Mouse (Mus musculus) forebrain, postnatal 0 days (tissue): ENCODE data around the gene Fbxo27. TPM values are rescaled to one million over a fixed set of nuclear protein-coding genes. Genes with fewer than 3 reads are reported as not detected.
A peak's percentile ranks its signal among the peaks of the same experiment; 100 is the strongest.

Source experiments
- ATAC-seq: fragments of 200-750 bp; cut with Nextera tagmentation; 2 replicates; pipeline ENCODE4 v1.8.0; 2017; ENCODE audit warnings: mild to moderate bottlenecking, moderate library complexity
- DNase-seq: peaks from one replicate; pipeline ENCODE4 v3.0.0-alpha.2; 2015
- H3K27ac ChIP-seq: fragments of 300-500 bp; sonication (generic); 2 replicates; pipeline ENCODE4 v1.5.1; 2014; ENCODE audit warnings: low read depth, mild to moderate bottlenecking, antibody characterized with exemption, low read length, moderate library complexity, mixed read lengths
- H3K27me3 ChIP-seq: fragments of 300-500 bp; sonication (generic); 2 replicates; pipeline ENCODE4 v1.6.1; 2014; ENCODE audit warnings: mild to moderate bottlenecking, low read length, mixed read lengths; ENCODE audit not compliant: insufficient read depth
- H3K36me3 ChIP-seq: fragments of 300-500 bp; sonication (generic); 2 replicates; pipeline ENCODE4 v1.6.1; 2014; ENCODE audit warnings: mild to moderate bottlenecking, moderate library complexity; ENCODE audit not compliant: insufficient read depth
- H3K4me1 ChIP-seq: fragments of 300-500 bp; sonication (generic); 2 replicates; pipeline ENCODE4 v1.6.1; 2014; ENCODE audit warnings: antibody characterized with exemption; ENCODE audit not compliant: insufficient read depth
- H3K4me2 ChIP-seq: fragments of 300-500 bp; sonication (generic); 2 replicates; pipeline ENCODE4 v1.6.1; 2014; ENCODE audit warnings: low read depth, mild to moderate bottlenecking, moderate library complexity
- H3K4me3 ChIP-seq: fragments of 300-500 bp; sonication (generic); 2 replicates; pipeline ENCODE4 v1.5.1; 2014; ENCODE audit warnings: low read depth, low read length, mixed read lengths
- H3K9ac ChIP-seq: fragments of 300-500 bp; sonication (generic); 2 replicates; pipeline ENCODE4 v1.6.1; 2014; ENCODE audit warnings: mild to moderate bottlenecking
- H3K9me3 ChIP-seq: fragments of 300-500 bp; sonication (generic); 2 replicates; pipeline ENCODE4 v1.6.1; 2016; ENCODE audit warnings: low read length
- CTCF ChIP-seq: sonication (generic); IDR thresholded peaks from 2 replicates; pipeline ENCODE4 v1.5.1; 2016; ENCODE audit warnings: antibody characterized with exemption, control low read depth, low read depth
- WGBS: fragments of 180-500 bp; shearing (Covaris S2); extraction: QIAGEN DNeasy Blood & Tissue Kit; methylation state at CpG from one replicate; pipeline ENCODE4 v1.1.7; 2014; 5-methylcytosine and 5-hydroxymethylcytosine counted together
- polyA plus RNA-seq: library from polyadenylated mRNA; unstranded; fragments of >200 nt; fragmentation: Nextera tagmentation; extraction: Ambion mirVana; gene quantifications from 2 replicates; pipeline ENCODE4 v1.2.1, GENCODE M21; 2015
- total RNA-seq: library from RNA; depleted of rRNA; stranded (reverse); fragments of >200 nt; gene quantifications from 2 replicates; pipeline ENCODE4 v1.2.3, GENCODE M21; 2014

Fbxo27 gene
- total and polyA plus RNA-seq, 2 experiments from 2014 or later = 7.4 to 10.0 TPM

- H3K9me3 ChIP-seq = no peaks in the 10 kb centered on the region
- H3K27ac ChIP-seq = no peak overlapping the region
- no peaks in the 10 kb centered on the region for H3K4me1 ChIP-seq
- TF ChIP-seq CTCF = no peak
- ATAC-seq = no peak
- no peak for DNase-seq
- no peak overlapping the region for H3K9ac ChIP-seq
- H3K4me3 ChIP-seq = no peak overlapping the region
- H3K4me2 ChIP-seq = no peak overlapping the region
- WGBS = 62% methylated on average over 4 of the region's 4 CpGs
- no peaks in the 10 kb centered on the region for H3K36me3 ChIP-seq
- no peaks in the 10 kb centered on the region for H3K27me3 ChIP-seq
Observed at GRCm38 (mm10) chr7:28719159-28719558, 26.5 kb downstream of the Fbxo27 start.

GRCm38 (mm10) chr7:28719650-28720049, 27.0 kb downstream of the Fbxo27 start:
- ATAC-seq = no peak
- H3K36me3 ChIP-seq = no peaks in the 10 kb centered on the region
- no peak for TF ChIP-seq CTCF
- WGBS = 96% methylated on average over 2 of the region's 2 CpGs
- H3K9me3 ChIP-seq = no peaks in the 10 kb centered on the region
- no peaks in the 10 kb centered on the region for H3K4me1 ChIP-seq
- H3K27me3 ChIP-seq = no peaks in the 10 kb centered on the region
- no peak overlapping the region for H3K27ac ChIP-seq
- H3K4me2 ChIP-seq = no peak overlapping the region
- DNase-seq = no peak
- no peak overlapping the region for H3K9ac ChIP-seq
- no peak overlapping the region for H3K4me3 ChIP-seq

GRCm38 (mm10) chr7:28720753-28721537, 28.3 kb downstream of the Fbxo27 start:
- H3K36me3 ChIP-seq = no peaks in the 10 kb centered on the region
- H3K4me3 ChIP-seq = no peak overlapping the region
- H3K9me3 ChIP-seq = no peaks in the 10 kb centered on the region
- no peak for TF ChIP-seq CTCF
- no peaks in the 10 kb centered on the region for H3K4me1 ChIP-seq
- DNase-seq = no peak
- no peak overlapping the region for H3K9ac ChIP-seq
- no peaks in the 10 kb centered on the region for H3K27me3 ChIP-seq
- H3K4me2 ChIP-seq = no peak overlapping the region
- 79% methylated on average over 3 of the region's 3 CpGs for WGBS
- no peak for ATAC-seq
- no peak overlapping the region for H3K27ac ChIP-seq

GRCm38 (mm10) chr7:28722079-28722478, 29.4 kb downstream of the Fbxo27 start:
- H3K4me2 ChIP-seq = no peak overlapping the region
- WGBS = 91% methylated on average over 7 of the region's 7 CpGs
- TF ChIP-seq CTCF = peak; percentile 24; the same call in 1 of the 2 replicates
- H3K27me3 ChIP-seq = no peaks in the 10 kb centered on the region
- no peak overlapping the region for H3K4me3 ChIP-seq
- ATAC-seq = no peak
- H3K4me1 ChIP-seq = no peaks in the 10 kb centered on the region
- no peak for DNase-seq
- H3K9ac ChIP-seq = no peak overlapping the region
- no peaks in the 10 kb centered on the region for H3K9me3 ChIP-seq
- no peak overlapping the region for H3K27ac ChIP-seq
- no peaks in the 10 kb centered on the region for H3K36me3 ChIP-seq

- Histone ChIP-seq H3K9me3 (no peaks in the 10 kb centered on the region), H3K36me3 (no peaks in the 10 kb centered on the region), H3K4me3 (no peak overlapping the region), H3K27ac (no peak overlapping the region), H3K27me3 (no peaks in the 10 kb centered on the region), H3K4me2 (no peak overlapping the region), H3K9ac (no peak overlapping the region), H3K4me1 (no peaks in the 10 kb centered on the region; the same call in 1 of the 2 replicates)
- no peak for ATAC-seq
- WGBS = 95% methylated on average over 2 of the region's 2 CpGs
- no peak for TF ChIP-seq CTCF
- no peak for DNase-seq
Observed at GRCm38 (mm10) chr7:28724613-28725012, 32.0 kb downstream of the Fbxo27 start.

GRCm38 (mm10) chr7:28726600-28726999, 34.0 kb downstream of the Fbxo27 start:
- Histone ChIP-seq H3K4me2 (peak overlapping the region; percentile 23; the same call in 1 of the 2 replicates), H3K27me3 (no peaks in the 10 kb centered on the region), H3K9ac (no peak overlapping the region), H3K4me3 (no peak overlapping the region), H3K9me3 (0 out of 2 replicates have a peak, but pooled peaks cover 3% of the 10 kb centered on the region), H3K27ac (no peak overlapping the region), H3K4me1 (no peaks in the 10 kb centered on the region; the same call in 1 of the 2 replicates), H3K36me3 (no peaks in the 10 kb centered on the region)
- peak; percentile 91 for TF ChIP-seq CTCF
- DNase-seq (peak; percentile 89), ATAC-seq (peak; percentile 89)
- WGBS = 5% methylated on average over 14 of the region's 14 CpGs

GRCm38 (mm10) chr7:28727649-28728340, 35.1 kb downstream of the Fbxo27 start:
- WGBS = 52% methylated on average over 10 of the region's 10 CpGs
- TF ChIP-seq CTCF = peak; percentile 45
- no peak overlapping the region for H3K9ac ChIP-seq
- H3K36me3 ChIP-seq = no peaks in the 10 kb centered on the region
- no peaks in the 10 kb centered on the region; the same call in 1 of the 2 replicates for H3K4me1 ChIP-seq
- H3K9me3 ChIP-seq = 0 out of 2 replicates have a peak, but pooled peaks cover 3% of the 10 kb centered on the region
- ATAC-seq (peak; percentile 56), DNase-seq (peak; percentile 29)
- H3K4me3 ChIP-seq = no peak overlapping the region
- H3K4me2 ChIP-seq = no peak overlapping the region
- no peaks in the 10 kb centered on the region for H3K27me3 ChIP-seq
- no peak overlapping the region for H3K27ac ChIP-seq
